Mouse (Mus musculus) limb, embryonic 15.5 days (tissue): ENCODE results near the gene Gadd45g. TPM values are rescaled to one million over a fixed set of nuclear protein-coding genes. Genes with fewer than 3 reads are reported as not detected.

Source experiments
- ATAC-seq: fragments of 200-750 bp; cut with Nextera tagmentation; 2 replicates; pipeline ENCODE4 v1.8.0; 2017; ENCODE audit warnings: low read depth, moderate TSS enrichment; ENCODE audit not compliant: insufficient number of reproducible peaks, low FRiP score, low TSS enrichment
- H3K27ac ChIP-seq: fragments of 300-500 bp; sonication (generic); 2 replicates; pipeline ENCODE4 v1.5.1; 2015; ENCODE audit warnings: moderate library complexity, mild to moderate bottlenecking, inconsistent platforms
- H3K27me3 ChIP-seq: fragments of 300-500 bp; sonication (generic); 2 replicates; pipeline ENCODE4 v1.6.1; 2015; ENCODE audit warnings: inconsistent platforms
- H3K36me3 ChIP-seq: fragments of 300-500 bp; sonication (generic); 2 replicates; pipeline ENCODE4 v1.6.1; 2015; ENCODE audit warnings: inconsistent platforms
- H3K4me1 ChIP-seq: fragments of 300-500 bp; sonication (generic); 2 replicates; pipeline ENCODE4 v1.6.1; 2015; ENCODE audit warnings: inconsistent platforms
- H3K4me2 ChIP-seq: fragments of 300-500 bp; sonication (generic); 2 replicates; pipeline ENCODE4 v1.6.1; 2015; ENCODE audit warnings: mild to moderate bottlenecking, inconsistent platforms
- H3K4me3 ChIP-seq: fragments of 300-500 bp; sonication (generic); 2 replicates; pipeline ENCODE4 v1.5.1; 2015; ENCODE audit warnings: mild to moderate bottlenecking, inconsistent platforms
- H3K9ac ChIP-seq: fragments of 300-500 bp; sonication (generic); 2 replicates; pipeline ENCODE4 v1.6.1; 2015; ENCODE audit warnings: inconsistent platforms
- H3K9me3 ChIP-seq: fragments of 300-500 bp; sonication (generic); 2 replicates; pipeline ENCODE4 v1.6.1; 2016; ENCODE audit warnings: inconsistent platforms
- WGBS: fragments of 180-500 bp; shearing (Covaris S2); methylation state at CpG from one replicate; pipeline ENCODE4 v1.1.7; 2015; 5-methylcytosine and 5-hydroxymethylcytosine counted together
- polyA plus RNA-seq: library from polyadenylated mRNA; unstranded; fragments of >200 nt; fragmentation: Nextera tagmentation; extraction: Ambion mirVana; gene quantifications from 2 replicates; pipeline ENCODE4 v1.2.1, GENCODE M21; 2015

Gadd45g gene
- polyA plus RNA-seq: 61.7 and 77.7 TPM in 2 replicates

- no peaks in the 10 kb centered on the region for H3K9me3 ChIP-seq
- peak; percentile 73 for ATAC-seq
- H3K27me3 ChIP-seq: peaks cover 5% of the 10 kb centered on the region; the same call in 1 of the 2 replicates
- H3K4me3 ChIP-seq: peak within 1 kb of the TSS; percentile 63
- under 1% methylated on average over 31 of the region's 31 CpGs for WGBS
- no peaks in the 10 kb centered on the region for H3K36me3 ChIP-seq
- H3K27ac ChIP-seq: peak within 1 kb of the TSS; percentile 83
- H3K9ac ChIP-seq: peak within 1 kb of the TSS; percentile 62
- H3K4me1 ChIP-seq: peaks cover 64% of the 10 kb centered on the region
- H3K4me2 ChIP-seq: peak within 1 kb of the TSS; percentile 99
Measured at GRCm38 (mm10) chr13:51846301-51846867, at the start of gene Gadd45g. Gadd45g (plus strand) TSS chr13:51846678.

- no peak for ATAC-seq
- H3K4me3 ChIP-seq: no peak overlapping the region
Measured at GRCm38 (mm10) chr13:51797899-51798746, 48.4 kb upstream of the Gadd45g start.

GRCm38 (mm10) chr13:51799735-51800522 lies 46.5 kb upstream of the Gadd45g start:
- Histone ChIP-seq H3K4me3 (no peak overlapping the region), H3K27me3 (no peaks in the 10 kb centered on the region), H3K4me2 (no peak overlapping the region), H3K9me3 (no peaks in the 10 kb centered on the region), H3K9ac (no peak overlapping the region; the same call in 1 of the 2 replicates), H3K36me3 (no peaks in the 10 kb centered on the region), H3K4me1 (no peaks in the 10 kb centered on the region), H3K27ac (no peak overlapping the region)
- ATAC-seq: no peak
- 80% methylated on average over 16 of the region's 16 CpGs for WGBS

More at GRCm38 (mm10) chr13:51797899-51798746, 48.4 kb upstream of the Gadd45g start:
- no peak overlapping the region for H3K9ac ChIP-seq
- H3K4me2 ChIP-seq: no peak overlapping the region
- no peaks in the 10 kb centered on the region for H3K9me3 ChIP-seq
- peaks cover 2% of the 10 kb centered on the region; the same call in 1 of the 2 replicates for H3K4me1 ChIP-seq
- H3K27ac ChIP-seq: no peak overlapping the region
- H3K36me3 ChIP-seq: no peaks in the 10 kb centered on the region
- 0 out of 2 replicates have a peak, but pooled peaks cover 2% of the 10 kb centered on the region for H3K27me3 ChIP-seq
- 56% methylated on average over 8 of the region's 8 CpGs for WGBS

GRCm38 (mm10) chr13:51800921-51801320 lies 45.6 kb upstream of the Gadd45g start:
- 67% methylated on average over 9 of the region's 9 CpGs for WGBS
- no peak overlapping the region for H3K27ac ChIP-seq
- H3K36me3 ChIP-seq: no peaks in the 10 kb centered on the region
- no peaks in the 10 kb centered on the region for H3K4me1 ChIP-seq
- H3K9me3 ChIP-seq: no peaks in the 10 kb centered on the region
- no peaks in the 10 kb centered on the region for H3K27me3 ChIP-seq
- no peak overlapping the region for H3K9ac ChIP-seq
- no peak for ATAC-seq
- H3K4me3 ChIP-seq: no peak overlapping the region
- H3K4me2 ChIP-seq: no peak overlapping the region

GRCm38 (mm10) chr13:51805634-51806033 lies 40.8 kb upstream of the Gadd45g start:
- Histone ChIP-seq H3K4me2 (no peak overlapping the region), H3K4me1 (no peaks in the 10 kb centered on the region), H3K4me3 (no peak overlapping the region), H3K9me3 (no peaks in the 10 kb centered on the region), H3K27ac (no peak overlapping the region), H3K9ac (no peak overlapping the region), H3K36me3 (no peaks in the 10 kb centered on the region), H3K27me3 (no peaks in the 10 kb centered on the region)
- 72% methylated on average over 4 of the region's 4 CpGs for WGBS
- ATAC-seq: no peak

- ATAC-seq: no peak
- H3K9me3 ChIP-seq: no peaks in the 10 kb centered on the region
- no peaks in the 10 kb centered on the region for H3K27me3 ChIP-seq
- H3K4me2 ChIP-seq: no peak overlapping the region
- H3K9ac ChIP-seq: no peak overlapping the region
- no peaks in the 10 kb centered on the region for H3K36me3 ChIP-seq
- no peak overlapping the region for H3K4me3 ChIP-seq
- WGBS: 75% methylated on average over 15 of the region's 15 CpGs
- H3K4me1 ChIP-seq: no peaks in the 10 kb centered on the region
- no peak overlapping the region for H3K27ac ChIP-seq
Measured at GRCm38 (mm10) chr13:51806220-51806619, 40.3 kb upstream of the Gadd45g start.

GRCm38 (mm10) chr13:51808141-51808540 lies 38.3 kb upstream of the Gadd45g start:
- H3K4me2 ChIP-seq: no peak overlapping the region
- H3K27ac ChIP-seq: no peak overlapping the region
- no peak overlapping the region for H3K9ac ChIP-seq
- H3K27me3 ChIP-seq: no peaks in the 10 kb centered on the region
- H3K9me3 ChIP-seq: no peaks in the 10 kb centered on the region
- WGBS: 35% methylated on average over 12 of the region's 12 CpGs
- no peaks in the 10 kb centered on the region for H3K36me3 ChIP-seq
- no peak overlapping the region for H3K4me3 ChIP-seq
- H3K4me1 ChIP-seq: no peaks in the 10 kb centered on the region
- no peak for ATAC-seq

- Histone ChIP-seq H3K4me3 (no peak overlapping the region), H3K4me2 (no peak overlapping the region), H3K27ac (no peak overlapping the region), H3K9ac (no peak overlapping the region), H3K36me3 (no peaks in the 10 kb centered on the region), H3K27me3 (no peaks in the 10 kb centered on the region), H3K9me3 (no peaks in the 10 kb centered on the region), H3K4me1 (no peaks in the 10 kb centered on the region)
- ATAC-seq: no peak
- 46% methylated on average over 10 of the region's 10 CpGs for WGBS
Measured at GRCm38 (mm10) chr13:51813621-51814615, 32.6 kb upstream of the Gadd45g start.

GRCm38 (mm10) chr13:51814646-51815045 lies 31.8 kb upstream of the Gadd45g start:
- H3K9ac ChIP-seq: no peak overlapping the region
- no peak overlapping the region for H3K27ac ChIP-seq
- H3K4me3 ChIP-seq: no peak overlapping the region
- no peak overlapping the region for H3K4me2 ChIP-seq
- 82% methylated on average over 6 of the region's 6 CpGs for WGBS
- ATAC-seq: no peak
- H3K4me1 ChIP-seq: no peaks in the 10 kb centered on the region
- no peaks in the 10 kb centered on the region for H3K9me3 ChIP-seq
- H3K36me3 ChIP-seq: no peaks in the 10 kb centered on the region
- H3K27me3 ChIP-seq: no peaks in the 10 kb centered on the region

- Histone ChIP-seq H3K36me3 (no peaks in the 10 kb centered on the region), H3K4me1 (no peaks in the 10 kb centered on the region), H3K9me3 (no peaks in the 10 kb centered on the region), H3K9ac (no peak overlapping the region), H3K4me2 (no peak overlapping the region), H3K4me3 (no peak overlapping the region), H3K27ac (no peak overlapping the region), H3K27me3 (no peaks in the 10 kb centered on the region)
- 71% methylated on average over 9 of the region's 9 CpGs for WGBS
- no peak for ATAC-seq
Measured at GRCm38 (mm10) chr13:51815865-51816504, 30.5 kb upstream of the Gadd45g start.
